Mouse (Mus musculus) heart, postnatal 25 days (tissue): ENCODE results near the gene Onecut1. TPM values are rescaled to one million over a fixed set of nuclear protein-coding genes. Genes with fewer than 3 reads are reported as not detected.

Experiments used
- DNase-seq: peaks from one replicate; pipeline ENCODE4 v3.0.0; 2022; ENCODE audit warnings: low spot score
- intact Hi-C: fragments of 180-260 bp; cut with DNase I; formaldehyde crosslinking; loops from one replicate; pipeline ENCODE4 v1.15.1; 2025
- total RNA-seq, 2 experiments: library from RNA; stranded (reverse); gene quantifications; 2 replicates each; pipeline ENCODE4 v1.2.3; 2021

The Onecut1 gene
- total RNA-seq, 2 experiments from 2014 or later, result not detected

DNA sequence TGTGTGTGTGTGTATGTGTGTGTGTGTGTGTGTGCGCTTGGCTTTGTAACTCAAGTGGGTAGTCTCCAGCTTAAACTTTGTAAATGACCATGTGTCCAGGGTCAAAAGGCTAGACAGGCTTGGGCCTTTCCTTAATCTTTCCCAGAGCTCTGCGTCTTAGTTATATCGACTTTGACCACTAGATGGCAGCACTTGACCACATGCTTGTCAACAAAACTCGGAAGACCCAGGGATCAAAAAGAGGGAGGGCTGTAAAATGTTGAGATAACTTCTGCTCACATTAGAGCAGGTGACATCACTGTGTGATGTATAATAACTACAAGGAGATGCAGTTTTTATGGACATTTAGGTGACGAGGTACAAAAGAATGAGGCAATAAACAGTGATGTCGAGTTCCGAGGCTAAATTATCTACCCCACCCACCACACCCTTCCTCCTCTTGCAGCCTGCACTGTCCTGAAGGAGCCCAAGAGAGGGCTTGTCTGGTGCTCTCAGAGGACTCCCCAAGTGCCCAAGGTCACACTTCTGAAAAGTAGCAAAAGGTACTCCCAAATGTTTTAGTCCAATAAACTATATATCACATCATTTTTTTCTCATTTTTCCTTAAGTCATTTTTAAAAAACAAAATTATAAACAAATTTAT is 43.3 kb downstream of the Onecut1 start:
- no peak for DNase-seq
- intact Hi-C loops, result loop anchor here (2.0 to 10.0 kb wide), 5 partner anchors 48 to 377 kb away; partner anchors contain the start of gene Fam214a

DNA sequence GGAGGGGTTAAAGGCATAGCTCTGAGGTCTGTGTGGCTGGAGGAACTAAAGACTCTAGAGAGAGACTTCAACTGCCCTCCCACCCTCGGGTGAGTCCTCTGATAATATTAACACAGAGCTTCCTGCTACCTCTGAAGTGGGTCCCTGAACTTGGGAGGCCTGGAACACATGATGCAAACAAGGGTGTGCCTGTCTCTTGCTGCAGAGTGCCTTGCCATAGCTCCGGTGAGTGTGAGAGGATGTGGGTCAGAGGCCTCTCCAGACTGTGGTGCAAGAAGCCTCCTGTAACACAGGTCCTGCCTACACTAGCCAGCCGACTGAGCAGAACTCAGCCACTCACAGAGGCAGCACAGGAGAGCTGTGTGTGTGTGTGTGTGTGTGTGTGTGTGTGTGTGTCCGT is 45.2 kb downstream of the Onecut1 start:
- intact Hi-C loops, result loop anchor here (5.0 to 10.0 kb wide), 4 partner anchors 88 to 375 kb away; no protein-coding TSS in a partner anchor

DNA sequence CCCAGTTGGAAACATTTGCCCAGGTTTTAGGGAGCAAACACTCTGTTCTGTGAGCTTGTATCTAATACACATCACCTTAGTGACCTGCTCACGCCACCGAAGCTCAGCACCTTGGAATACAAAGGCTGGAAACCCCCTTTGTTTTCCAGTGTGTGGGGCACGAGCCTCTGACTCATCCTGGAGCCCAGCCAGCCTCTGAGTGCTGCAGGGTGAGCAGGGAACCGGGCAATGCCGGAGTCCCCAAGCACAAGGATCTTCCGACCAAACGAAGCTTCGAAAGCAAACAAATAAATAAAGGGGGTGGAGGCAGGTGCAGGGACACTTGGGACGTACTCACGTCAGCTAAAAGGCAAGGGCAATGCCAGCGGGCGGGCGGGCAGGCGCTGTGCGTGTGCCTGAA is 47.5 kb downstream of the Onecut1 start:
- intact Hi-C loops, result loop anchor here (5.0 to 10.0 kb wide), 4 partner anchors 86 to 373 kb away; no protein-coding TSS in a partner anchor
- DNase-seq, result no peak

More for the DNA sequence above, 45.2 kb downstream of the Onecut1 start:
- no peak for DNase-seq

DNA sequence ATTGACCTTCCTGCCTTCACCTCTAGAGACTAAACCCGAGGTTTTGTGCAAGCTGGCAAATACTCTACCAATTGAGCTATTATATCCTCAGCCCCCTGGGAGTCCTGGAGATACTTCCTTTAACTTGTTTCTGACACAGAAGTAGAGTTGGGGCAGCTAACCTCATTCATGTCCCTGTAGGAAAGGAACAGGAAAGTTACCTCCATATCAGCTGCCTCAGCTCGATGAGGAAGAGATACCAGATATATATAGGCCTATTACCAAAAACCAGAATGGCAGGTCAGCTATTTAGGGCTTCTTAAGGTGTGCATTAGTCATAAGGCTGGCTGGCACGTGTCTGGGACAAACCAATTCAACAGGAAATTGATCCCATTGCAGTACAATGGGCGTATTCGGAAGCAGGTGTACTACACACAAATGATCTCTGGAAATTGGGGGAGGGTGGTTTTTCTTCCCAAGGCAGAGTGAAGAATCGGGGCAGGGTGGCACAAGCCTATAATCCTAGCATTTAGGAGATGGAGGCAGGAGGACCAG is 48.6 kb downstream of the Onecut1 start:
- intact Hi-C loops, result no loop called here
- no peak for DNase-seq

DNA sequence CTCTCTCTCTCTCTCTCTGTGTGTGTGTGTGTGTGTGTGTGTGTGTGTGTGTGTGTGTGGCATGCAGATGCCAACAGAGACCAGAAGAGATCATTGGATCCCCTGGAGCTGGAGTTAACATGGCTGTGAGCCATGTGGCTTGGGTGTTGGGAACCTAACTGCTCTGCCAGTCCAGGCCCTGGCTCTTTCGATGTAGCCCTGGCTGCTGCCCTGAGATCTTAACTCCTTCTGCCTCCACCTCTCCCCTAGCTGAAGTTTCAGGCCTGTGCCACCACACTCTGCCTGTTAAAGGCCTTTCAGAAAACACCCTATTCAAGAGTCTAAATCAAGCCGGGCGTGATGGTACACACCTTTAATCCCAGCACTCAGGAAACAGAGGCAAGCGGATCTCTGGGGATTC is 49.7 kb downstream of the Onecut1 start:
- no peak for DNase-seq
- intact Hi-C loops, result no loop called here

DNA sequence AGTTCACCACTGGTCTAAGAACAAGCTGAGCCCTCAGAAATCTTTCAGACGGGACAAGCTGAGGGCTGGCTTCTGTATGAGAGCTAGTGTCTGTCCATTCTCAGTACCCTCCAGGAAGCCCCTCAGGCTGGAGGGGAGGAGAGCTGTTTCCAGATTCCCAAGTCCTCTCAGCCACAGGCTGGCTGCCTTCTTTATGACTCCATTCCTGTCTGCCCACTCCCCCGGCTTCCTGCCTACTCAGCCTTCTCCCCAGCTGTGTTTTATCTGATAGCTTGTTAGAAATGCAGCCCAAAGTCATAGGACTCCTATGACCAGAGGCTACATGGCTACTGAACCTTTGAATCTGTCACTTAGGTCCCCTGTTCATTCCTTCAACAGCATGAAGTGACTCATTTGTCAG is 50.2 kb downstream of the Onecut1 start:
- no peak for DNase-seq
- intact Hi-C loops, result no loop called here

DNA sequence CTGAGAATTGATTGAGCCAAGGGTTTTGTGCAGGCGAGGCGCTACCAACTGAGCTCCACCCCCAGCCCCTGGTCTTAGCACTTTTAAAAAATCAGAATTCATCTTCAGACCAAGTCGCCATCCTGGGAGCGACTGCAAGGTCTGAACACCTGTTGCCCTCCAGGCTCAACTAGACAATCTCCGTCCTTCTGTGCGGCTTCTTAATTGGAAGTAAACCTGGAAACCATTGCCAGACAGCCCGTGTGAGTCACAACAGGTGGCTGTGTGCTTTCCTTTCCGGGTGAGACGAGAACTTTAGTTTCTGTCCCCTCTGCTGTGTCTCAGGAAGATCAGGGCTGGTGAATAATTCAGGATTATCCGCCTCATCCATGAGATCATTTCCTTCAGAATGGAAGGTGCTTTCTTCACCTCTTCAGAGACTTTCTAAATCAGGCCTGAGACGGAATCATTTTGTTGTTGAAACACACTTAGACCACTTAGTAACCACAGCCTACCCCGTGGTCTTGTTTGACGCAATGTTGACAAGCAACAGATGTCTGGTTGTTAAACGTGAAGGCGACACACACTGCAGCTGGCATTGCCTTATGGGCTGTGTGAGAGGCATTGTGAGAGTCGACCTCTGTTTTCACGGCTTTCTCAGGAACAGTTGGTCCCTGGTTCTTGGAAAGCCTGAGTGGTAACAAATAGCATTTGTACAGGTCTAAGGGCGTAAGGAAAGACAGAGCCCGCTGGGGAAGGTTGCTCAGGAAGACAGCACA is 51.1 kb downstream of the Onecut1 start:
- intact Hi-C loops, result no loop called here
- DNase-seq, result no peak

DNA sequence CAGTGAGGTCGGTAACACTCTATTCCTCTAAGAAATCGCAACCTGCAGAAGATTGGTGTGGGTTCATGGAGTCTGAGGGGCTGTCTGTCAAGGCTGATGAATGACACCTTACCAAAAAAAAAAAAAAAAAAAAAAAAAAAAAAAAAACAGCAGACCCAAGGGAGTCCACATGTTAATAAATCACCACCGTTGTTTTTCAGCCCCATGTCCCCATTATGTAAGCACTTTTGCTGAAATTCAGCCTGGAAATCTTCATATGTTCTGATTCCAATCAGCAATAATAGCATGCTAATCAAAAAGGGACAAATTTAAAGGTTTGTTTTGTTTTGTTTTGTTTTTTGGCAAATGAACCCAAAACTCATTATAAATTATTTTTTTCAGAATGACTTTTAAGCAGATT is 53.9 kb downstream of the Onecut1 start:
- no peak for DNase-seq
- intact Hi-C loops, result no loop called here

DNA sequence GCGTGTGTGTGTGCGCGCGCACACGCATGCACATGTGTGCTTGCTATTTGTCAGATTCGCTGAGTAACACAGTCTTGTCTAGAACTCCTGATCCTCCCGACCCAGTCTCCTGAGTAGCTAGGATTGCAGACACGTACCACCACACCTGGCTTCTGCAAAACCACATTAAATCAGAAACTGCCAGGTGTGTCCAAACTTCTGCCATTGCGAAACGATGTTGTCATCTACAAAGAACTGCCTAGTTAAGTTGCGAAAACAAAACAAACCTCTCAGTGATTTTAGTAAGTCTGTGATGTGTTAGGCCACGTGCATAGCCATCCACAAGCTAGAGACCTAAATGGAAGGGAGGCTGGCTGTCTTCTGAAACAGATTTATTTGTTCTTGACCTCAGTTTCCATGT is 58.7 kb downstream of the Onecut1 start:
- intact Hi-C loops, result no loop called here
- DNase-seq, result no peak

DNA sequence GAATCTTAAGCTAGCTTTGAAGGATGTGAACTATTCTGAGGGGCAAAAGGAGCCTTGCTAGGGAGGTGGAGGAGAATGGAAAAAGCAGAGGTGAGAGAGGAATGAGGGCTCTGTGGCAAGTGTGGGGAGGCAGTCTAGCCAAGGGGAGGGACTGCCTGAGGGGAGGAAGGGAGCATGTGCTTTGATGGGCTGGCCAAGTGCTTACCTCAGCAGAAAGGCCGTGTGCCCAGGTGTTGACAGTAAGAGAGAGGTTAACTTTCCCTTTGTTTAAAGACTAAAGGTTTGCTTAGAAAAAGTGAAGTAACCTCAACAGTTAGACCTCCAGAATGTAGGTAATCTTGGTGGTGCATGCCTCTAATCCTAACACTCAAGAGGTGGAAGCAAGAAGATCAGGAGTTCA is 59.7 kb downstream of the Onecut1 start:
- intact Hi-C loops, result no loop called here
- DNase-seq, result no peak

DNA sequence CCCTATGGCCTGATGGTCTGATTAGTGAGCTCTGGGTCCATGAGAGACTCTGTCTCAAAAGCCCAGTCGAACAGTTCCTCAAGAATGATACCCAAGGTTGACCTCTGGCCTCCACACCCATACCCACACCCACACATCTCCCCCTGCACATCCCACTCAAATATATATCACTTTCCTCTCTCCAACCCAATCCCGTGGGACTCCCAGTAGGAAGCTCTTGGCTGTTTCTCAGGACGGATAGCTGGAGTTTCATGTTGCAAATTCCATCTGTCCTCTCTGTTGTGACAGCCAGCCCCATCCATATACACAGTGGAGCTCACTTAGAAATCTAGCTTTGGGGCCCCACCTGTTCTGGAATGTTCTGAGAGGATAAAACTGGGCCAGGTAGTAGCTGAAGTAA is 61.2 kb downstream of the Onecut1 start:
- intact Hi-C loops, result no loop called here

DNA sequence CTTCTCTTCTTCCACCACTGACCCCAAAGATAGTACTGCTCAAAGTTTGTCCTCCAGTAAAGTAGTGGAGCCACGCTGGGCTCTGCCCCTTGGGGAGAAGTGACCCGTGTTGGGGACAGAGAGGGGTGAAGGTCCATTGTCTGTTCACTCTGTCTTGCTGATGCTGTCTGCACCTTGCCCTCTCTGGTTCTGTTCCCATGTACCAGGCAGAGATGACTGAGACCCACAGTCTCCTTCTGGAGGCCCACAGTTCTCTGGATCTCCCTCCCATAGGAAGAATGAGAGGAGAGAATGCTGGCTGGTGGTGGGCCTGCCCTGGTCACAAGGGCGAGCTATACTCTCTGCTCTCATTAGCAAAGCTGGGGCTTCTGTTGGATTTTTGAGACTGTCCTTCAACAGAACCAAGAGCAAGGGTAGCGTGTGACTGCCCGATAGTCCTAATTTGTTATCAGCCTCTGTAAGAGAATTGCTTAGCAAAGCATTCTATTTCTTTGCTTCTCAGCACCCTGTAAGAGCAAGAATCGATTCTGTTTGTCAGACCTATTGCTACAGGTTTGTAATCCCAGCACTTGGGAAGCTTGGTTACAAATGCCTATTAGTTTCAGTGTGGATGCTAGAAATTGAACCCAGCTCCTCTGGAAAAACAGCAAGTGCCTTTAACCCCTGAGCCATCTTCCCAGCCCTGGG is 61.7 kb downstream of the Onecut1 start:
- intact Hi-C loops, result no loop called here

More for the DNA sequence above, 61.2 kb downstream of the Onecut1 start:
- no peak for DNase-seq

DNA sequence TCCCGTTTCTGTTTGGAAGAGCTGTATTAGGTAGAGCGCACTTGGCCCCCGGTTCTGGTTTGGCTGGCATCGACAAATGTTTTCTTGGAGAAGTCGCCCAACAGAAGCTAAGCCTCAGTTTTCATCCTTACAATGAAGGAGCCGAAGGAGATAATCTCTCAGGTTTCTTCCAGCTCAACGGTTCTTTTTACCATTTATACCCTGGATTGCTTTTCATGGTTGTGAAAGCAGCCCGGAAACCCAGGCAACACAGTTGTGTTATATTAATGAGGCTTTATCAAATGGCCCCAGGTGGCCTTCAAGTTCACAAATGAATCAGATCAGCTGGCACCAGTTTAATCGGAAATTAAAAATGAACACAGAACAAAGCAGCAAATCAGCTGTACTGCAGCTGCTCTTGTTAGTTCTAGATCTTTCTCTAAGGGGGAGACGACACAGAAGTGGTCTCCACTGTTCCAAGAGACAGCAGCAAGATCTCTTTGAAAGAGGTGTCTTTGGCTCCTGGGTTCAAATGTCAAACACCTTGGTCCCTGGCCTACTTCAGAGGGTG is 63.6 kb downstream of the Onecut1 start:
- intact Hi-C loops, result no loop called here
- DNase-seq, result no peak

More for the DNA sequence above, 61.7 kb downstream of the Onecut1 start:
- DNase-seq, result no peak

DNA sequence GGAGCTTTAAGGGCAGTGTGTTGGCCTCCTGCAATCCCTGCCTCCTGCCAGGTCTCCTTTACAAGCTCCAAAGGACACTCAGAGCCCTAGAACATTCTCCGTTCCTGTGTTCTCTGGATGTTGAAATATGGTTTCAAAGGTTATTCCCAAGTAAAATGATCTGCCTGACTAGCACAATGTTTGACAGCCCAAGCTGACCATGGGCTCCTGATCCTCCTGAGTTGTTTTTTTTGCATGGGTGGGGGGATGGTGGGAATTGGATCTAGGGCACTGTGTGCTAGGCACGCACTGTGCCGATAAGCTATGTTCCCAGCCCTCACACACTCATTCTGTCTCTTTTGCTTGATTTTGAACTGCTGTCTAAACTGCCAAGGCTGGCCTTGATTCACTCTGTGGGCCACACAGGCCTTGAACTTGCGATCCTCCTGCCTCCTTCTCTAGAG is 68.3 kb downstream of the Onecut1 start:
- intact Hi-C loops, result no loop called here

DNA sequence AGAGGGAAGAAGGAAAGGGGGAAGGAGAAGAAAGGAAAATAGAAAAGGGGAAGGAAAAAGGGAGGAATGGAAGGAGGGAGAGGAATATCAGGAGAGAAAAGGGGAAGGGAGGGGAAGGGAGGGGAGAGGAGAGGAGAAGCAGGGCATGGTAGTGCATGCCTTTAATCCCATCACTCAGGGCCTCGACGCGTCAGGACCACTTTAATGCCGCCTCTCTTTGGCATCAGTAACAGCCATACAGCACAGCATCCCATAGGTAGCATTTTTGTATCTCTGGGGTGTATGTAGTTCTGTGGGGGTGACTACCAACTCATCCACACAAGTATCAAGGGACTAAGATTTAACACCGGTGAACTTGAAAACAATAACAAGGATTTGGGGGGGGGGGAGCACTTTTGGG is 68.9 kb downstream of the Onecut1 start:
- no peak for DNase-seq
- intact Hi-C loops, result no loop called here

More for the DNA sequence above, 68.3 kb downstream of the Onecut1 start:
- no peak for DNase-seq

DNA sequence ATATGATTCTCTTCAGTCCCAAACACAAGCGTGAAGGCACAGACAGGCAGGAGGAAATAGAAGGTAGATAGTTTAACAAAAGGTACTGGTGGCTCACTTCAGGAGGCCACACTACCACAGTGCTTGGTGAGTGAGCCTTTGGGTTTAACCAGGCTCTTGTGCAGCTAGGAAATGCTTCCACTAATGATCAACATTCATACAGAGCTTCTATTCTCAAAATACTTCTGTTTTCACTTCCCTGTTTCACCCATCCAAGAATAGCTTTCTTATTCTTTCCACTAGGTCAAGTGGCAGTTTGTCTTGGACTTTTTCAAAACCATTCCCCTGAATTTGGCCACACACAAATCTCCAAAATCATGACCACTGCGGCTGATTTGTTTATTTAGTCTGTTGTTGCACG is 73.6 kb downstream of the Onecut1 start:
- no peak for DNase-seq
- intact Hi-C loops, result no loop called here

DNA sequence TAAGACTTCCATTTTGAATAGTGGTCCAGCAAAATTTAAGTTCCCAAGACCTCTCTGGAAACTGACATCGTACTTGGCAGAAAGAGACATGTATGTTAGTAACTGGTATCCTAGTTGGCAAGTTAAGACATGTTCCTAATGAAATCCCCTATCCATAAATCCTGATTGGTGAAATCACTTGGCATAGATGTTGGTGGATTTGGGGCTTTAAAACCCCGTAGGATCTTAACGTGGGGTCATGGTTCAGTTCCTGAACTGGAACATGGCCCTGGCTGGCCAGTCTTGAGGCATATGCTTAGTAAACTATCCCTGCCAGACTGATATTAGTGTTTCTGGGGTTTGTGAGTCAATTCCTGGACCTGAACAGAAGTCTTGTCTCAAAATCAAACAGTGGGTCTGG is 76.0 kb downstream of the Onecut1 start:
- no peak for DNase-seq
- intact Hi-C loops, result no loop called here

DNA sequence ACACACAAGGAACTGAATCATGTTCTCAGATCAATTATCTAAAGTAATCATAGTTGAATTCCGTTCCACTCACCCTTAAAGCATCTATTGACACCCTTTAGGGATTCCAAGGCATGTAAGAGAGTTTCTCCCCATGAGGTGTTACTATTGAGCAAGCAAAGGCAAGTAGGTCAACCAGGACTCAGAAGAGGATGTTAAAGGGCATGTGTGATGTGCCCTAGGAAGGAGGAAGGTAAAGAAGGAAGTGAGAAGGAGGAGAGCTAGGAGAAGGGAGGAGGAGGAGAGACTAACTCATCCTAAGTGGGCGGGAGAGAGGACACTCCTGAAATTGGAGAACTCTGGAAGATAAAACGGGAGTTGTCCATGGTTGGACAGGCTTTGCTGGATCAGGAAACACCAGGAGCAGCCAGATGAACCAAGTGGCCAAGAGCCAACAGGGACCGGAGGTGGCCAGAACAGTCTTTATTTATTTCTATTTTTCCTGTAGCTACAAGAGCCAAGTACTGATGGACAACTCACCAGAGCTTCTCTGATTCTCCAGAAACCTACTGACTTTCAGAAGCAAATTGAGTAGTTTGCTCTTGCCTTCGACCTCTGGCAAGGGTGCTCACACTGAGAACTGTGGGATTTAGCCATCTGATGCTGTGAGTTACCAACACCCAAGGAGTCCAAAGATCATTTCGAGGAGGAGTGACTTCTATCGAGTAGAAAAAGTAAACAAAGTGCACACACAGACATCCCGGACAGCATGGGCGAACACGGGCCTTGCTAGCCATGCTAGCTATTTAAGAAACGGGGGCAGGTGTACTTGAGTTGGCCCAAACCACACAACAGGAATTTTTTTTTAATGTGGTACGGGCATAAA is 77.2 kb downstream of the Onecut1 start:
- intact Hi-C loops, result no loop called here
- no peak for DNase-seq
